Mouse (Mus musculus) ES-E14 (cell line): ENCODE data around the gene Trdn.

ENCODE experiments used
- HCFC1 ChIP-seq: IDR thresholded peaks from 2 replicates; pipeline ENCODE4 v1.6.1; 2012; ENCODE audit warnings: low read length, inconsistent platforms, borderline replicate concordance; ENCODE audit not compliant: insufficient read depth
- ZC3H11A ChIP-seq: IDR thresholded peaks from 2 replicates; pipeline ENCODE4 v1.6.1; 2012; ENCODE audit warnings: low read depth, mild to moderate bottlenecking, inconsistent platforms, low read length, borderline replicate concordance

GRCm38 (mm10) chr10:33366521-33366920 lies 286.2 kb downstream of the Trdn start:
- TF ChIP-seq ZC3H11A (no peak), HCFC1 (no peak)
